Mouse (Mus musculus) frontal cortex, postnatal 14 days (tissue): ENCODE data around the gene Gldn.

Experiments used
- DNase-seq, 2 experiments: peaks; one replicate each; pipeline ENCODE4 v3.0.0; 2022; ENCODE audit warnings: low spot score in 2 of 2

Gene Gldn

DNA sequence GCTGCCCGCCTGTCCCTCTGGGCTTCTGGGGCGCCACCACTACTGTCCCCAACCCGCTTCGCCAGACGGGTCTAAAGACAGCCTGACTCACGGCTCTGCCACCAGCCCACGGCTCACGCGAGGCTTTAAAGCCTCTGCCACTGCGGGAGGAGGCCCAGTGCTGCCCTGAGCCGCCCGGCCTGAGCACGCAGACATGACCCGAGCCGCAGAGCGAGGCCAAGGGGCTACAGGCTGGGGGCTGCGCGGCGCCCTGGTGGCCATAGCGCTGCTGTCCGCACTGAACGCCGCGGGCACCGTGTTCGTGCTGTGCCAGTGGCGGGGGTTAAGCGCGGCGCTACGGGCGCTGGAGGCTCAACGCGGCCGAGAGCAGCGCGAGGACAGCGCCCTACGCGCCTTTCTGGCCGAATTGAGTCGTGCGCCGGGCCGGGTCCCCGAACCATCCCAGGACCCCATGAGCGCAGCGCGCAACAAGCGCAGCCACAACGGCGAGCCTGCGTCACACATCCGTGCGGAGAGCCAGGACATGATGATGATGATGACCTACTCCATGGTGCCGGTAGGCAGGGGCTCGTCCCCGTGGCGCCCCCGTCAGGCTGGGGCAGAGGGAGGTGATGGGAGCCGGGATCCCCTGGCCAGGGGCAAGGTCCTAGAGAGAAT, at the start of gene Gldn:
Gene Gldn (plus strand): TSS at position 156 of the 657 bp plus-strand sequence.
- no peak for DNase-seq

DNA sequence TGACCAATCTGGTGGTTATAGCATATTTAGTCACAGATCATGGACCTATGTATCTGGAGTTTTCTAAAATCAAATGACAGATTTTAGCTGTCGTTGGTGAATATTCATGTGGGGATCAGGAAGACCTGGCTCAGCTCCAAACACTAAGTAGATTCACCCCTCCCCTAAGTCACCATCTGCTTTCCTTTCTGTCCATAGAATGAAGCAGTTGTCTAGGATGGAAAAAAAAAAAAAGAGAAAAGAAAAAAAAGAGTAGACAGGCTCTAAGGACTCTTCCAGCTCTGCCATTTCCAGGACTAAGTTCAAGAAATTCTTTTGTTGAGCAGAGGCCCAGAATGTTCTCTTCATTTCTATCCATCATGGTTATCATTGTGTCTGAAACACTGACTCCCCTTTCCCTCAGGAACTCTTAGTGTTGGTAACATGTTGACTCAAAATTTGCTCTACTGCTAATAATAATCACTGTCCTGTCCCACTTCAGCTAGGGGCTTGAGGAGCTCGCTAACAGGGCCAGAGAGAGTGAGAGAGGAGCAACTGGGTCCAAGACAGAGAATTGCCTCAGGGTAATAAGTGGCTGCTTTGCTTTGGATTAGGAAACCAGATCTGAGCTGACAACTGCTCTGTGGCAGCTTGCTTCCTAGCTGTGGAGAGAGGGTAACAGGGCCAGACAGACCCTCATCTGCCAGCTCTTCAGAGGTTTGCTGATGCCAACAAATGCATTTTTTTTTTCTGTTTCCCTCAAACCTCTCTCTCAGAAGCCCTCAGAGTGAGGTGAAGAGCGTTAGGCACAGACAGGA, 41.2 kb upstream of the Gldn start:
- no peak for DNase-seq

DNA sequence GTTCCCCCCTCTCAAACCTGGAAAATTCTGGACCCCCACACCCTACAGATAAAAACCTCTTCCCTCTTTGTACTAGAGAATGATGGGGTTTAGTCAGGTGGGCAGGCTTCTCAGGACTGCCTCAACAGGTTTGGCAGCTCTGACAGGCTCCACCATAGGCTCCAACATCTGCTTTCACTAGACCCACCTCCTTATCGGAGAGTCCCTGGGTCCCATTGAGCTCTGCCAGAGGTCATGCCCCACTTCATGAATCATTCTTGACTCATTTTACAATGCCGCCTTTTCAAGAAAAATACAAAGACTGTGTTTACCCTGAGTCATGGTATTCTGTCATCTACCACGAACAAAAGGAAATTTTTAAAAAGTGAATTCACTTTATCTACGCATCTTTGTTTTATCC, 21.5 kb upstream of the Gldn start:
- DNase-seq = no peak

DNA sequence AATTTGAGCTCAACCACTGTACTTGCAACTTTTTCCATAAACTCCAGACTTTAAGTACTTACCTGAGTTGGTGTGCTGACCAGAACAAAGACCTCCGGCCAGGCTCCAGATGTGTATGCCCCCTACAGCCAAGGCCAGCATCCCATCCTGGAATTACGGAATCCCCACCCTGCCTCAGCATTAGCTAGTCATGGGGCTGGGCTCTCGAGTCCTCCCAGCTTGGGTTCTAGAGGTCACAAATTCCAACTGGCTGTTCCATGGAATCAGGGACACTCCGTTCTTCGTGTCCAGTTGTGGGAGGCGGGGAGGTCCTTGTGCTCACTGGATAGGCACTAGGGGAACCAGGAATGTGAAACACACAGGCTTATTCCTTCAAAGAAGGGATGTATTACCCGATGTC, 18.3 kb upstream of the Gldn start, which contains the start of gene Cyp19a1:
Gene Cyp19a1 (minus strand): TSS at position 101 of the 400 bp plus-strand sequence.
- DNase-seq = no peak

DNA sequence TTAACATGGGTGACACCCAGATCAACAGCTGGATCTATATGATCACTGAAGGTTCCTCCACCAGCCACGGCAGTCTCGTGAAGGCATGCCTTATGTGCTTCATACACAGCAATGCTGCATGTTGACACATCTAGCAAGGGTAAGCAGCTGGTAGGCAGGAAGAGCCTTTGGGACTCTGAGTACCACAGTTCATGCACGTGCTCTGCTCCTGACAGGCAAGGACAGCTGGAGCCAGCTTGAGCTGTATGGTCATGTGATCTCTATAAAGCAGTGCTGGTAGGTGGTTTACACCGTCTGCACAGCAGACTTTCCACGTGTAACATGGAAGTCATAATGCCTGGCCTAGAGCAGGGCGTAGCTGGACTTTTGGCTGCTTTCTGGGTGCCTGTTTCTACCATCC, 16.3 kb upstream of the Gldn start:
- no peak for DNase-seq

DNA sequence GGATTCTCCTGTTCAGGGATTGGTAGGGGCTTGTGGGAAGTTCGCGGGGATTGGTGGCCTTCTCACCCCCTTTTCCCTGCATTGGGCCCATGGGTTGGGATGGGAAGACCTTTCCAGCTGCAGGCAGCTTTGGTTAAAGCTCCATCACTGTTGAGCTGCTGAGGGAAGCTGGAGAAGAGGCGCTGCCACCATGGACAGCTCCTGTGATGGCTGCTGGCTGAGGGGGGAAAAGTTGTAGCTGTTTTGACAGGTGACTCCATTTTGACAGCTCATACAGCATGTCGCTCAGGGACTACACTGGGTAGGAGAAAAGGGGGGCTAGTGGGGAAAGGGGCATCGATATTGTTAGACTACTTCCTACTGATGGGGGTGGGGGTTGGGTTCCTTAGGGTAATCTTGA, 15.4 kb upstream of the Gldn start:
- DNase-seq = no peak

DNA sequence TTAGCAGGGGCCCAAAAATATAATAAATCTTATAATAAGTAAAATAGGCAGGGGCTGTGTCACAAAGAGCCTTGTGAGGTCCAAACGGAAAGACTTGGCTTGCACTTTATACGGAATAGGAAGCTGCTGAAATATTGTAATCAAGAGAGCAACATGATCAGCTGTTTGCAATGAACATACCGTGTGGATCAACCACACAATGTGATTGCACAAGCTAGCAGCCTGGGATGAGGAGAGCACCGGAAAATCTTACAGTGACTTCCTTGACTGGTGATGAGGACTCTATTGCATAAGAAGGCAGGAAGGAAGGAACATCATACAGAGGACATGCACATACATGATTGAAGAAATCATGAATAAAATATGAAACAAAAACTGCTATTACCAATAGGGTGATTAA, 11.0 kb upstream of the Gldn start:
- DNase-seq = no peak

DNA sequence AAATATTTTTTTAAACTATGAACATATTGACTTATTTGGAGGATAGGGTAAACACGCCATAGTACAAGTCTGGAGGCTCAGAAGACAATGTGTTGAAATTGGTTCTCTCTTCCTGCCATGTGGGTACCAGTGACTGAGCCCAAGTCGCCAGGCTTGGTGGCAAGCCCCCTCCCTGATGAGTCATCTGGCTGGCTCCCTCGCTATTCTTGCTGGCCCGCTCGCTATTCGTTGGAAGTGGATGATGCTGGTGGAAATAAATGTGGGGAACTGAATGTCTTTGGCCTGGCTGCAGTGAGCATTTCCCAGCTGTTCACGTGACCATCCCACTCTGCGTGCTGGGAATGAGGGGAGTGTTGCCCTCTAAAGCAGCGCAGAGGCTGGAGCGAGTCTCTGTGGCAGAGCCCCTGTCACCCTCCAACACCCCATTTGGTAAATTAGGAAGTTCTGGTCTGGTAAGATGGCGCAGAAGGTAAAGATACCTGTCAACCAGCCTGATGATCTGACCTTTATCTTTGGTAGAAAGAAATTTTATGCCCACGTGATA, 7.2 kb upstream of the Gldn start:
- DNase-seq = no peak

DNA sequence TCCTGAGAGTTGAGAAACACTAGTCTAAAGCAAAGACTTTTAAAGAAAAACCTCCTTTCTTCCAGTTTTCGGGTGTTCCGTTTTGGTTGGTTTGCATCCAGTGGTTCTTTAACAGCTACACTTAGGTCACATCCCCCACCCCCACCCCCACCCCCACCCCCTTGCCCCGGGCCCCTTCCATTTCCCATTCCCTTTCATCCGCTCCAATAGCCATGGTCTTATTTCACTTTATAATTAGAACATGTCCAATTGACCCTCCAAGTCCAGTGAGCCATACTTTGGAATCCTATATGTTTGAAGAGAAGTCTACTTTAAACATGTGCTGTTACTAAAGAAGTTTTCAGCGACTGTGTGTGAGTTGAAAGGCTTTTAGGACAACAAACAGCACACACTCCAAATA, 1.5 kb downstream of the Gldn start:
- DNase-seq = no peak

DNA sequence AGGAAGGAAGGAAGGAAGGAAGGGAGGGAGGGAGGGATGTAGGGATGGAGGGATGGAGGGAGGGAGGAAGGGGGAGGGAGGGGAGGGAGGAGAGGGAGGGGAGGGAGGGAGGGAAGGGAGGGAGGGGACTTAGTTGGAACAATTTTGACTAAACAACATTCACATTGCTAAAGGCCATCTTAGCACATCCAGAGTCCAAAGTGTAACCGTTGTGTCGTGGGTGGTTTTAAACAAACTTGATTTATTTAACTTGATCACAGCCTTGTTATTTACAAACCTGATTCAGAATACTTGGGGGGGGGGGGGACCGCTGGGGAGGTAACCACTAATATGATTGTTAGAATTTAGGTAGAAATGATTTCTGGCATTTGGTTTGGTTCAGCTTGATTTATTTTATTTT, 13.1 kb downstream of the Gldn start:
- no peak for DNase-seq

DNA sequence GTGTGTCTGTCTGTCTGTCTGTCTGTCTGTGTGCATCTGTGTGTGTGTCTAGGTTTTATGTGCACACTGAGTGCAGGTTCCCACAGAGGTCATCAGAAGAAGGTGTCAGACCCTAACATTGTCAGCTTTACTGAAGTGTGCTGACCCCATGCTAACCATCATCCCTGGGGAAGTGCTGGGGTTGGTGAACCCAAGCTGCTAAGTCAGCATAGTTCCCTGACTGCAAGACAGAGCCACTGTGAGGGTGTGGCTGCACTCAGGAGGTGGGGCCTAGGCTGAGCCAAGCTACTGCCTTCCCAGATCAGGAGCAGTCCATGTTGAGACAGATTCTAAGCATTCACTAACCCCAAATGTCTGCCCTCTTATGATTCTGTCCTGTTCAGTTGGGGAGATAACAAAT, 13.5 kb downstream of the Gldn start:
- DNase-seq = no peak

DNA sequence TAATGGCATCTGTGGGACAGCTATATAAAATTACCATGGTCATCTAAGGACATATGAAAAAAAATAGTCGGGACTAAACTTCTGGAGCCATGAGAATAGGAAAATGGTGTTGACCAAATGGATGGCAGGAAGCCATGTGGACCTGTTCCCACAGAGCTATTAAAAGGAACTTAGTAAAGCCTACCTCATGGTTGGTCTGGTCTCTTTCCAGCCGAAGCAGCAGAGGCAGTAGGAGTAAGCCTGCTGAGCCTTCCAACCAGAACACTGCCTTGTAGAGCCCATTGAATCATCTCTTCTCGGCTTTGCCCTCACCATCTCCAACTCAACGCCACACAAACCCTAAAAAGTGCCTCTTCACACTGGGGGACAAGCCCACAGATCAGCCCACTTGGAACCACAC, 15.0 kb downstream of the Gldn start:
- no peak for DNase-seq

DNA sequence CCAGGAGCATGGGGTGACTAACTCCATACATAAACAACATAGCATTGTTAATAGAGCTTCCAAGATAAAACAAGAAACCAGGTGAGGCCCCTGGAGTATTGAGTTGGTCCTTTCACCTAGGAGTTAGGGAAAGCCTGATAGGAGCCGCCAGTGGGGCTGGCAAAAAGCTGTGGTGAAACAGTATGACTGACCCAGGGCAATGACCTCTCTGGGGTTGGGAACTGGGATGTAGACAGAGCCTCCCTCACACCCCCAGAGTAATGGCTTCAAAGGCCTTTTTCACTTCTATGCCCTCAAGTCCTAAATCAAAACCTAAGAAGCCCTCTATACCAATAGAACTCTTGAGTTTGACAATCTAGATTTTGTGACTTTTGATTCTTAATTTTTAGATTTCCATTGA, 21.9 kb downstream of the Gldn start:
- no peak for DNase-seq

DNA sequence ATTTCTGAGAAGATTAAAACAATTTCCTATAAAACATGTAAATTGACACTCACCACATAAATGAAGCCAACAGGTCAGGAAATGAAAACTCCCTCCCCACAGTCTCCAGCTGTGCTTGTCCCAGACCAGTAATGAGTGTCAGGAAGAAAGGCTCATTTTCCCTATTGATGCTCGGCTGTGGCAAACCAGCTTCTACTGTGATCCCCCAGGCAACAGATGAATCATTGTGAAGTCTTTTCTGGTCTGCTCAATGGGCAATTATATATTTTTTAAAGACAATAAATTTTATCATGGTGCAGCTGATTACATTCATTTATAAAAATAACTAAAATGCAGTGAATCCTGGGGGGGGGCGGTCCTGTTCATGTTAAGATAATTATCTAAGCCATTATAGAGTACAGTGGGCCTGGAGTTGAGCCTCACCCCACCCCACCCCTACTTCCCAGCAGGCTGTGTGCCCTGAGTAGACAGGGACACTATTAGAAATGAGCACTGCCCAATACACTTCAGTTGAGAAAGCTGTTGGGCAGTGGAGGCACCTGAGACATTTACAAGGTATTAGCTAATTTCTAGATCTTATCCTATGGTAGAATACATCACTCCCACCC, 22.6 kb downstream of the Gldn start:
- DNase-seq = no peak

DNA sequence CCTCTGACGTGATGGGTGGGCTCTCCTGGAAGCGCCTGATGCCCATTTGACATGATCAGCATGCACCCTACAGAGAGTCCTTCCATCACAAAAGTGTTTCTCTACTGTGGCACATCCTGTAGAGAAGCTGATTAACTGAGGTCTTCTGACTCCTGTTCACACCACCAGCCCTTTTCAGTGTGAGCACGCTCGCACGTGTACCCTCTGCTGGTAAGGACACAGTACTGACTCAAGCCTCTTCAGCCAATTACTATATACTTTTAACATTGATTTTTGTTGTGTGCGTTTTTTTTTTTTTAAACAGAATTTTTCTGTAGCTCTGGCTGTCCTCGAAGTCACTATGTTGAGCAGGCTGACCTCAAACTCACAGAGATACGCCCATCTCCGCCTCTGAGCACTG, 30.1 kb downstream of the Gldn start:
- no peak for DNase-seq

DNA sequence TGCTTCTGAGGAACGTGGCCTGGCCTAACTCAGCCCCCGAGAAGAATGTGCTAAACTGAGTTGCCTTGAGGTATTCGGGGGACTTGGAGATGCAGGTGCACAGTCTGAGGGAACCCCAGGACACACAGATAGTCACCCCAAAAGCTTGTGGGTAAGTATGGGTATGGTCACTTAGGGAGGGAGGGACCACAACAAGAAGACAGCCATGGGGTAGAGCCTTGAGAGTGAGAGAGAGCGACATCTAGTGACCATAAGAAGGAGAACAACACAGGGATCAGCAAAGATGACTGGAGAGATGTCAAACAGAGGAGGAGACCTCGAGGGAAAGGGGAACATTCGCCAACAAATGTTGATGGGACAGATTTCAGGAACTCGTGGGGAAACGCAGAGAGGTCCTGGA, 37.2 kb downstream of the Gldn start:
- no peak for DNase-seq

DNA sequence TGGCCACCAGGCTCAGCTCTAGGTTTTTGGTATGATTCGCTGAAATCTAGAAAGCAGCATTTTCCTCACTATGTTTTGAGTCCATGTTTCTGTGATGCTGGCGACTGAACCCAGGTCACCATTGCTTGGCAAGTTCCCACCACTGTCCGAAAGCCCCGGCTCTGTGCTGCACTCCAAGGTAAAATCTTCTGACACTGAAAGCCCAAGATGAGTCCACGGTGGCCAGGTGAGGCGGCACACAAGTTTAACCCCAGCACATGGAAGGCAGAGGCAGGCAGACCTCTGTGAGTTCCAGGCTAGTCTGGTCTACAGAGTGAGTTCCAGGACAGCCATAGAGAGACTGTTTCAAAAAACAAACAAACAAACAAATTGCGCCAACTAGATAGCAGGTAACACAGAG, 42.9 kb downstream of the Gldn start:
- no peak for DNase-seq

DNA sequence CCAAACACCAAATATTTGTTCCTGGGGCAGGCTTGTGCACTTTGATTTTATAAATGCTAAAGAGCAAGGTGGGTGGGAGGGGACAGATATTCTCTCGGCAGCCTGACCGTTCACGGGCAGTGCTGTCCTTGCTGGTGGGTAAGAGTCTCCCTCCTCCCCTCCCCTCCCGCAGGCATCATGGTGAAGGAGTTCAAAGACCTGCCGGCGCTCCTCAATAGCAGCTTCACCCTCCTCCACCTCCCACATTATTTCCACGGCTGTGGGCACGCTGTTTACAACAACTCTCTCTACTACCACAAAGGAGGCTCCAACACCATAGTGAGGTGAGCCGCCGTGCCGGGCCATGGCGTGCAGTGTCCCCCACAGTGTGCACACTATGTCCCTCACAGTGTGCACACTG, 49.3 kb downstream of the Gldn start:
- DNase-seq = no peak

DNA sequence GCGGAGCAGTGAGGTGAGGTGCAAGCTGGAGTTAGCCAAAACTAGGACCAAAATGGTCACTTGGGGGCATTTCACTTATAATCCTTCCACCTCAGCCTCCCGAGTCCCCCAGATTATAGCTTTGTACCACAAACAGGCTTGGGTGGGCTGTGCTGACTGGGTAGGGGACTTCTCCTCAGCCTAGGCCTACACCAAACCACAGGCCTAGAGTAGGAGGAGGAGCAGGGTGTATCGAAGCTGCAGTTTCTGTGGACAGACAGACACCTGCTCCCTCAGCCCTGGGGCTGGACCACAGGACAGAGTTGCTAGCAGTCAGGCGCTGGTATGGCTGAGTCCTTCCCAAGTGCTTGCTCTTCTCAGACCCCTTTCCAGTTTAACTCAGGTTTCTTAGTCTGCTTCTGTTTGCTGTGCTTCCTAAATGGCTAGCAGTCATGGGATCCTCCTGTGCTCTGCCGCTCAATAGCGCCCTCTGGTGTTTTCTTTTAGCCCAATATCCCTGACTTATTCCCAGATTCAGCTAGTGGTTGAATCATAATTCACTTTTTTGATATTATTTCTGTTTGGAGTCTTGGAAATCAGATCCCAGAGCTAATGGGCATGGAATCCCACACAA, 50.4 kb downstream of the Gldn start:
- peak; percentile 22 to 73 for DNase-seq

DNA sequence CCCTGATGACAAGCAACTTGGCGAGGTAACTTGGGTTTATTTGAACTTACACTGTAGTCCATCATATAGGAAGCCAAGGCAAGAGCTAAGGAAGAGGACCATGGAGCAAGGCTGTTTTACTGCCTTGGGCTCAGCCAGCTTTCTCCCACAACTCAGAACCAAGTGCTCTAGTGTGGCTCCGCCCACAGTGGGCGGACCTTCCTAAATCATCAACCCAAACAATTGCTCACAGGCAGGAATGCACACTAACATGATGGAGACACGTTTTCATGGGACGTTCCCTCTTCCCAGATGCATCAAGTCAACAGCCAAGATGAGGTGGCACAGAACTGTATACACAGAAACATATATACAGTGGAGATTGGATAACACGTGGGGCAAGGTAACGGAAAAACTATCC, 55.7 kb downstream of the Gldn start:
- no peak for DNase-seq

DNA sequence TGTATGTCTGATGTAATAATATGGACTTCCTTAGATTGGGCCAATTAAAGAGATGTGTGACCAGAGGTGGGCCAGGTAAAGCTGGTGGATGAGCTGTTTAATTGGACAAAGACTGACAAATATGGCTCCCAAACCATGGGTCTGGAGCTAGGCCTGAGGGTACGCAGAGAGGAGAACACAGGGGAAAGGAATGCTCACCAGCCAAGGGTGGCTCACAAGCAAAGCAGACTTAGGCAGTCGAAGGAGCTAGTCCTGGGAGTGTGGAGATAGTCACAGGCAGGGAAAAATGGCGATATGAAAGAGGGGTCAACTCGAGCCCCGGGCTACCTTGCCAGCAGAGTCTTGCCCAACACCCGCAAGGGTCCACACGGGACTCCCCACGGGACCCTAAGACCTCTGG, 70.5 kb downstream of the Gldn start:
- no peak for DNase-seq
